Mouse (Mus musculus): ENCODE results near the gene A4gnt. TPM values are rescaled to one million over a fixed set of nuclear protein-coding genes. Genes with fewer than 3 reads are reported as not detected.

The A4gnt gene
- total and polyA plus RNA-seq, 3 experiments = not detected

DNA sequence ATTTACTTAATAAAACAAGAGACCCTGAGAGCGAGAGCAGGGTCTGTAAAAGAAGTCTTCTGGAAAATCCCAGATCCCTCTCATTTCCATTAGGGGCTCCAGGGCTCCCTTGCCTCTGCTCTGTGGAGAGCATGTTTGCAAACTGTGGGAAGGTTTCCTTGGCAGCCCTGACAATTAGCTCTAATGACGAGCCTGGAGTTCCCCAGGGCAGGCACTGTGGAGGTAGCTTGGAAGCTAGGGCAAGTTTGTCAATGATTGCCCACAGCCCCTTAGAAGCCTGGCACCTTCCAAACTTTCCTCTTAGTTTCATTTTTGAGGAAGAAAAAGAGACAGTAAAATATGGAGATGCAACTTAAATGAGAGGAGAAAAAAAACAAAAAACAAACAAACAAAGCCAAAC lies 19.5 kb downstream of the A4gnt start:
- in situ Hi-C loops (cut with MboI; ENCODE audit: low pct_ligation_motif_present, low pct_unique_long_range_greater_than_20kb, low sequenced_read_pairs) = no loop called here
- no peak for DNase-seq (ENCODE audit: extremely low read depth)
- H3K4me2 ChIP-seq (ENCODE audit: insufficient read depth, low read depth, poor library complexity, severe bottlenecking) = no peak overlapping the region; the same call in 1 of the 2 replicates
- H3K27ac ChIP-seq (ENCODE audit: insufficient read depth, low read depth) = no peak overlapping the region
- H3K79me2 ChIP-seq (replicated peaks; ENCODE audit: control insufficient read depth, extremely low read depth, insufficient read depth, poor library complexity, severe bottlenecking) = no peaks in the 10 kb centered on the region
- no peaks in the 10 kb centered on the region for H3K4me1 ChIP-seq (ENCODE audit: control insufficient read depth in 1 of 2, insufficient read depth in 2 of 2)
- TF ChIP-seq KAT2A (IDR thresholded peaks at IDR 0.05; ENCODE audit: insufficient replicate concordance, low read length) (no peak), ZKSCAN1 (IDR thresholded peaks at IDR 0.05; ENCODE audit: borderline replicate concordance, low read depth, low read length) (no peak), HCFC1 (IDR thresholded peaks at IDR 0.05; ENCODE audit: low read depth, low read length) (no peak), CHD2 (IDR thresholded peaks at IDR 0.05; ENCODE audit: low read length) (no peak), MAFK (IDR thresholded peaks at IDR 0.05; ENCODE audit: insufficient replicate concordance, low read length) (no peak), SIN3A (IDR thresholded peaks at IDR 0.05; ENCODE audit: low read length) (no peak), POLR2A (IDR thresholded peaks at IDR 0.05; ENCODE audit: low read depth, low read length) (no peak), NRF1 (IDR thresholded peaks at IDR 0.05; ENCODE audit: low read depth, low read length) (no peak)
- dilution Hi-C loops (cut with MboI; ENCODE audit: extremely low pct_ligation_motif_present, extremely low pct_unique_long_range_greater_than_20kb, low sequenced_read_pairs) = no loop called here
- no peak overlapping the region for H3K4me3 ChIP-seq (replicated peaks in 1 of 3; ENCODE audit: low read depth in 2 of 3, low read length in 2 of 3, poor library complexity in 1 of 3)
- H3K27me3 ChIP-seq (replicated peaks) = no peaks in the 10 kb centered on the region
- H3K36me3 ChIP-seq (replicated peaks in 1 of 2; ENCODE audit: control insufficient read depth in 1 of 2, insufficient read depth in 1 of 2, low read length in 1 of 2) = no peaks in the 10 kb centered on the region
- H3K9ac ChIP-seq (ENCODE audit: insufficient read depth, low read depth) = no peak overlapping the region
- H3K9me3 ChIP-seq (replicated peaks; ENCODE audit: low read length) = no peaks in the 10 kb centered on the region

DNA sequence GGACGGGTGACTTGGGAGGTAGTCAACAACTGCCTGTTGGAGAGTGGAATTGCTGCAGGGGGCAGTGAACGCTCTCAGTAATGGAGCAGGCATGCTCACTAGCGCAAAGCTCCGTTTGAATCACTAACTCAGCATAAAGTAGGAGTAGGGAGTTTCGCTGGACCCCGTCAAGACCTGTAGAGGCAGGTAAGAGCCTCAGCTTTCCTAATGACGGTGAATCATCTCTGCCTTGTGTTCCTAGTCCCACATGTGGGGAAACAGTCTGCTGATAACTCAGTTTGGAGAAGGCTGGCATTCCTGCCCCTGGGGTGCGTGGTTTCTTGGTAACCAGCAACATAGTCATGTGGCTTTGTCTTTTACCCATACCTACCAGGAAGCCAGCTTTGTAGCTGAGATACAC lies 20.0 kb downstream of the A4gnt start:
- in situ Hi-C loops (cut with MboI; ENCODE audit: low pct_ligation_motif_present, low pct_unique_long_range_greater_than_20kb, low sequenced_read_pairs) (no loop called here), dilution Hi-C loops (cut with MboI; ENCODE audit: extremely low pct_ligation_motif_present, extremely low pct_unique_long_range_greater_than_20kb, low sequenced_read_pairs) (no loop called here)
- Histone ChIP-seq H3K9me3 (replicated peaks; ENCODE audit: low read length) (no peaks in the 10 kb centered on the region), H3K9ac (ENCODE audit: insufficient read depth, low read depth) (no peak overlapping the region), H3K27ac (ENCODE audit: insufficient read depth, low read depth) (no peak overlapping the region), H3K4me1 (ENCODE audit: control insufficient read depth in 1 of 2, insufficient read depth in 2 of 2) (no peaks in the 10 kb centered on the region), H3K4me2 (ENCODE audit: insufficient read depth, low read depth, poor library complexity, severe bottlenecking) (no peak overlapping the region), H3K79me2 (replicated peaks; ENCODE audit: control insufficient read depth, extremely low read depth, insufficient read depth, poor library complexity, severe bottlenecking) (no peaks in the 10 kb centered on the region), H3K27me3 (replicated peaks) (no peaks in the 10 kb centered on the region), H3K4me3 (replicated peaks in 1 of 3; ENCODE audit: low read depth in 2 of 3, low read length in 2 of 3, poor library complexity in 1 of 3) (no peak overlapping the region), H3K36me3 (replicated peaks in 1 of 2; ENCODE audit: control insufficient read depth in 1 of 2, insufficient read depth in 1 of 2, low read length in 1 of 2) (no peaks in the 10 kb centered on the region)
- DNase-seq (ENCODE audit: extremely low read depth) = no peak
- TF ChIP-seq RAD21 (IDR thresholded peaks at IDR 0.05; ENCODE audit: low read depth, low read length) (no peak), POLR2AphosphoS2 (IDR thresholded peaks at IDR 0.05; ENCODE audit: low read depth, low read length) (no peak), KAT2A (IDR thresholded peaks at IDR 0.05; ENCODE audit: insufficient replicate concordance, low read length) (no peak), SMC3 (IDR thresholded peaks at IDR 0.05; ENCODE audit: low read depth, low read length) (no peak), HCFC1 (IDR thresholded peaks at IDR 0.05; ENCODE audit: low read depth, low read length) (no peak), RCOR1 (conservative IDR thresholded peaks at IDR 0.05; ENCODE audit: low read depth, low read length) (no peak), ZNF384 (IDR thresholded peaks at IDR 0.05; ENCODE audit: low read depth, low read length) (no peak), USF2 (conservative IDR thresholded peaks at IDR 0.05; ENCODE audit: low read depth, low read length) (no peak), JUND (conservative IDR thresholded peaks at IDR 0.05; ENCODE audit: low read depth, low read length) (no peak), ELF1 (IDR thresholded peaks at IDR 0.05; ENCODE audit: low read depth, low read length) (no peak), MXI1 (IDR thresholded peaks at IDR 0.05; ENCODE audit: low read depth, low read length) (no peak), USF1 (IDR thresholded peaks at IDR 0.05; ENCODE audit: low read depth, low read length) (no peak), MAX (IDR thresholded peaks at IDR 0.05; ENCODE audit: low read length) (no peak), SIN3A (IDR thresholded peaks at IDR 0.05; ENCODE audit: low read length) (no peak), GABPA (IDR thresholded peaks at IDR 0.05; ENCODE audit: insufficient replicate concordance, low read depth, low read length) (no peak), MYC (IDR thresholded peaks at IDR 0.05; ENCODE audit: low read depth, low read length) (no peak), TCF12 (IDR thresholded peaks at IDR 0.05; ENCODE audit: low read depth, low read length) (no peak), TBP (conservative IDR thresholded peaks at IDR 0.05; ENCODE audit: low read depth, low read length) (no peak), POLR2A (IDR thresholded peaks at IDR 0.05; ENCODE audit: low read depth, low read length) (no peak)
